Mouse (Mus musculus) hindbrain, embryonic 11.5 days (tissue): ENCODE measurements around the gene Ppp2r1a. TPM values are rescaled to one million over a fixed set of nuclear protein-coding genes. Genes with fewer than 3 reads are reported as not detected.
A peak's percentile ranks its signal among the peaks of the same experiment; 100 is the strongest.

Source experiments
- ATAC-seq: fragments of 200-750 bp; cut with Nextera tagmentation; 2 replicates; pipeline ENCODE4 v1.8.0; 2017; ENCODE audit warnings: mild to moderate bottlenecking, moderate TSS enrichment, moderate library complexity; ENCODE audit not compliant: low FRiP score
- DNase-seq: peaks from one replicate; pipeline ENCODE4 v3.0.0-alpha.2; 2015; ENCODE audit warnings: low spot score
- H3K27ac ChIP-seq: fragments of 300-500 bp; sonication (generic); 2 replicates; pipeline ENCODE4 v1.5.1; 2014; ENCODE audit warnings: mild to moderate bottlenecking, low read depth, low read length
- H3K27me3 ChIP-seq: fragments of 300-500 bp; sonication (generic); 2 replicates; pipeline ENCODE4 v1.6.1; 2014; ENCODE audit warnings: mild to moderate bottlenecking, low read length, moderate library complexity, mixed read lengths; ENCODE audit not compliant: control insufficient read depth, insufficient read depth
- H3K36me3 ChIP-seq: fragments of 300-500 bp; sonication (generic); 2 replicates; pipeline ENCODE4 v1.6.1; 2014; ENCODE audit warnings: mild to moderate bottlenecking, low read length, moderate library complexity, mixed read lengths; ENCODE audit not compliant: control insufficient read depth, insufficient read depth
- H3K4me1 ChIP-seq: fragments of 300-500 bp; sonication (generic); replicated peaks from 2 replicates; pipeline ENCODE4 v1.6.1; 2014; ENCODE audit warnings: low read length, mixed read lengths; ENCODE audit not compliant: control insufficient read depth, insufficient read depth
- H3K4me2 ChIP-seq: fragments of 300-500 bp; sonication (generic); replicated peaks from 2 replicates; pipeline ENCODE4 v1.6.1; 2014; ENCODE audit warnings: mild to moderate bottlenecking, low read depth, low read length
- H3K4me3 ChIP-seq: fragments of 300-500 bp; sonication (generic); 2 replicates; pipeline ENCODE4 v1.5.1; 2014; ENCODE audit warnings: low read depth, low read length
- H3K9ac ChIP-seq: fragments of 300-500 bp; sonication (generic); 2 replicates; pipeline ENCODE4 v1.6.1; 2014; ENCODE audit warnings: low read depth, low read length
- H3K9me3 ChIP-seq: fragments of 300-500 bp; sonication (generic); 2 replicates; pipeline ENCODE4 v1.6.1; 2016; ENCODE audit warnings: low read length; ENCODE audit not compliant: control insufficient read depth
- WGBS: fragments of 180-500 bp; shearing (Covaris S2); extraction: QIAGEN DNeasy Blood & Tissue Kit; methylation state at CpG from one replicate; pipeline ENCODE4 v1.1.7; 2014; 5-methylcytosine and 5-hydroxymethylcytosine counted together
- polyA plus RNA-seq: library from polyadenylated mRNA; unstranded; fragments of >200 nt; fragmentation: Nextera tagmentation; extraction: Ambion mirVana; gene quantifications from 2 replicates; pipeline ENCODE4 v1.2.1, GENCODE M21; 2014

Ppp2r1a gene
- polyA plus RNA-seq, 1 experiment from 2014 or later, result 551 TPM

DNA sequence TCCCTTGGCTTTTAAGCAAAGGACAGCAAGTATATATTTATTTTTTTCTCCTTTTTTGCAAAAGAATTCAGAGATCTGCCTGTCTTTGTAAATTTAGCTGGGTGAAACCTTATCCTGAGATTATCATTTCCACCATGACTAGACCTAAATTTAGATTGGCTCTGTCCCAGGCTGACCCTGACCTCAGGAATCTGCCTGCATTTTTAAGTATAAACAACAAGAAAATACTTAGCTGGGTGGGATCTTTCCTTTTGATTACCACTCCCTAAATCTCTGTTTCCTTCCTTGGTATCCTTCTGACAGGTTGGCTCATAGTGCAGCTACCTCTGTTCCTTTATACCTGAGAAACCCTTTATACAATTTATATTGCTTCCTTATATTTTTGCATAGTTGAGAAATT lies 21.6 kb downstream of the Ppp2r1a start:
- peaks cover 21% of the 10 kb centered on the region for H3K36me3 ChIP-seq
- H3K27ac ChIP-seq, result no peak overlapping the region
- no peak overlapping the region for H3K4me3 ChIP-seq

DNA sequence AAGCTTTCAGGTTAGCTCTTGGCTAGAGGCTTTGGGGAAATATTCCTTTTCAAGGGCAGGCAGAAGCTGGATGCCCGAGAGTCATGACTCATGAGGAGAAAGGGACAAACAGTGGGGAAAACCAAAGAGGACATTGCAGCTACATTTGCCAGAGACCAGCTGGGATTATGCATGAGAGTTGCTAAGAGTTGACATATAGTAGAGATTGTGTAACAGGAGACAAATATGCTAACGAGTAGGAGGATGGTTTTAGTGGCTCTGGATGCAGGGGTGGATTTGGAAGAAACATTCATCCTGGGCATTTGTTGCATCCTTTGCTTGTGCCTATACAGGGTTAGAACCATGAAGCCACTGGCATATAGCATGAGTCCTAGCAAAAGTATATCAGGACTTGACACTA lies 48.6 kb downstream of the Ppp2r1a start:
- no peak overlapping the region for H3K9ac ChIP-seq
- H3K9me3 ChIP-seq, result no peaks in the 10 kb centered on the region
- no peaks in the 10 kb centered on the region for H3K36me3 ChIP-seq
- H3K4me1 ChIP-seq, result no peaks in the 10 kb centered on the region
- no peak overlapping the region for H3K27ac ChIP-seq
- no peak overlapping the region for H3K4me3 ChIP-seq
- no peaks in the 10 kb centered on the region for H3K27me3 ChIP-seq
- WGBS, result 79% methylated on average over 2 of the region's 2 CpGs
- DNase-seq, result no peak
- no peak for ATAC-seq
- H3K4me2 ChIP-seq, result no peak overlapping the region

More for the DNA sequence above, 21.6 kb downstream of the Ppp2r1a start:
- Histone ChIP-seq H3K27me3 (no peaks in the 10 kb centered on the region), H3K9ac (no peak overlapping the region), H3K4me2 (no peak overlapping the region), H3K4me1 (no peaks in the 10 kb centered on the region), H3K9me3 (no peaks in the 10 kb centered on the region)
- ATAC-seq (no peak), DNase-seq (no peak)

DNA sequence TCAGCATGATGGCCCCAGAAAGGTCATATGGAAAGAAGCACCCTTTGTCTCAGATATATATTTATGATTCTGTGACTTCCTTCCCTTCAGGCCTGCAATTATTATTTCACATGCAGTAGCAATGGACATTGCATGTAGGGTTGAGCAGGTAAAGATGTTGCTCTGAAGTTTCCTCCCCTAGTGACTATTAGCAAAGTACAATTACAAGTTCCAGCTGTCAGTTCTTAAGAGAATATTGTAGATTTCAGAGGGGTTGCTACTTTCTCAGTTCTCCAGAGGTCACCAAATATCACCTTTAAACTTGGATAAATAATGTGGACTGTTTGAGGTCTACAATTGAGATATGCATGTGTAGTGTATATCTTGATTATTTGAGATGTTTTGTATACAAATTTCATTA lies 51.3 kb downstream of the Ppp2r1a start, which contains the start of gene Vmn1r233:
Vmn1r233 (minus strand) TSS at position 101 of the 400 bp plus-strand sequence.
- DNase-seq (no peak), ATAC-seq (no peak)
- H3K9me3 ChIP-seq, result no peaks in the 10 kb centered on the region
- no peaks in the 10 kb centered on the region for H3K4me1 ChIP-seq
- no peak within 1 kb of the TSS for H3K9ac ChIP-seq
- no peaks in the 10 kb centered on the region for H3K36me3 ChIP-seq
- no peak within 1 kb of the TSS for H3K4me2 ChIP-seq
- no peaks in the 10 kb centered on the region for H3K27me3 ChIP-seq
- no peak within 1 kb of the TSS for H3K27ac ChIP-seq
- no peak within 1 kb of the TSS for H3K4me3 ChIP-seq

DNA sequence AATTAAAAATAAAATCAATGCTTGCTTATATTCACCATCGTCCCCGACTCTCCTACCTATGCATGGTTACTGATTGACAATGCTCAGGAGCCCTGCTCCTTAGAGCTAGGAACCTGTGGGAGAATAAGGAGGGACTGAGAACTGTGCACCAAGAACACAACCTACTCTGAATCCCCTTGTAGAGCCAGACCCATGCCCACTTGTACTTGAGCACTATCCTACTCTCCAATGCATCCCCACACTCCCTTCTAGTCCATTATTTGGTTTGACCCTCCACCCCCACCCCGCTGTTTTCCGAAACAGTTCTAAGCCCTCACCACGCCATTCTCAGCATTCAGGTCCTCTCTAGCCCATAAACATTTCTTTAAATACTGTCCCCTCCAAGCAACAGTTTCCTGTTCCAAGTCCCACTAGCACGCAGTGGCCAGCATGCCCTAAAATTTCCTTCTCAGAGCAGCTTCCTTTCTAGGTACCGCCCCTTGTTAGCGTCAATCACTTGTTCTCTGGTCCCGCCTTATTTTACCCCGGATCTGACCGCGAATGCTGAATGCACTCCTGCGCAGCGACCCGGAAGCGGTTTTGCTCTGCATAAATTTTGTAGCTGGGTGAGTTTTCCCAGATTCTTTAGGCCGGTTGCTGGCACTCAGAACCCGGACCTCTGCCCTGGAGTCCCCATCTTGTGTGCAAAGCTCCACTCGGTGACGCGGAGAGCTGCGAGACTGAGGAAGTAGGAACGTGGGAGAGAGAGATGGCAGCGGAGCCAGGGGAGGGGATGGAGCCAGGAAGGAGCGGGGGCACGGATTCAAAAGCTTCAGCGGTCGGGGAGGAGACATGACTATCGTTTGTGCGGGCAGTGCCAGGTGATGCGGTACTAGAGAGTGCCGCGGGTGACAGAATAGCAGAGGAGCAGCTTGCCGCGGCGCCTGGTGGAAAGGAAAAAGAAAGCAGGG lies 63.5 kb downstream of the Ppp2r1a start, which contains the start of gene Zfp160:
Zfp160 (plus strand) TSS at position 522 of the 950 bp plus-strand sequence.
- H3K4me3 ChIP-seq, result peak within 1 kb of the TSS; percentile 78
- H3K9me3 ChIP-seq, result no peaks in the 10 kb centered on the region
- H3K27ac ChIP-seq, result peak within 1 kb of the TSS; percentile 80
- peak; percentile 91 for DNase-seq
- H3K36me3 ChIP-seq, result 0 out of 2 replicates have a peak, but pooled peaks cover 7% of the 10 kb centered on the region
- H3K4me2 ChIP-seq, result peak within 1 kb of the TSS; percentile 60
- WGBS, result 5% methylated on average over 36 of the region's 36 CpGs
- ATAC-seq, result peak; percentile 98
- peaks cover 5% of the 10 kb centered on the region; the same call in 1 of the 2 replicates for H3K4me1 ChIP-seq
- H3K27me3 ChIP-seq, result no peaks in the 10 kb centered on the region
- peak within 1 kb of the TSS; percentile 90 for H3K9ac ChIP-seq

DNA sequence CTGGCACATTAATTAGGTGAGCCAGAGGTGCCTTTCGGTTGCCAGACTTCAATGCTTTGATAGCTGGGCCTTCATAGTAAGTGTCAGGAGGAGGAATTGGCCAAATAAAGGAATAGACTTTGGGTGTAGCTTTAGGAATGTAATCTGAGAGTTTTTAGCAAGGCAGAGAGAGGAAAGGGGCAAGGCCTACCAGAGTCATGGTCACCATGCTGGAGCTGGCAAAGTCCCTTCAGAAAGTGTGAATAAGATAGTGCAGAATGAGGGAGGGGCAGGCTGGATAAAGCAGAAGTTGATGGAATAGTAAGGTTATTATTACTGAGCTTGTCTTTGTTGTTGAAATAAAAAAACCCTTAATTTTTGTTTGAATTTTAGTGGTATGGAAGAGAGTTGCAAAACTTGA lies 64.6 kb downstream of the Ppp2r1a start:
- peak overlapping the region; percentile 78 for H3K4me3 ChIP-seq
- WGBS, result 52% methylated on average over 1 of the region's 1 CpGs
- H3K27ac ChIP-seq, result no peak overlapping the region
- no peaks in the 10 kb centered on the region for H3K9me3 ChIP-seq
- H3K36me3 ChIP-seq, result 0 out of 2 replicates have a peak, but pooled peaks cover 7% of the 10 kb centered on the region
- ATAC-seq (no peak), DNase-seq (no peak)
- H3K4me2 ChIP-seq, result peak overlapping the region; percentile 60
- peaks cover 5% of the 10 kb centered on the region; the same call in 1 of the 2 replicates for H3K4me1 ChIP-seq
- no peaks in the 10 kb centered on the region for H3K27me3 ChIP-seq
- H3K9ac ChIP-seq, result peak overlapping the region; percentile 90

Other genes starting within 250 kb of the Ppp2r1a start
- not detected in 2 replicates for gene Vmn1r227, start 215.5 kb upstream of the Ppp2r1a start, polyA plus RNA-seq
- not detected in 2 replicates for gene Vmn1r228, start 159.2 kb upstream of the Ppp2r1a start, polyA plus RNA-seq
- not detected in 2 replicates for gene Vmn1r229, start 133.8 kb upstream of the Ppp2r1a start, polyA plus RNA-seq
- gene Vmn1r230, start 104.9 kb upstream of the Ppp2r1a start, polyA plus RNA-seq, result not detected in 2 replicates
- not detected in 2 replicates for gene Vmn1r231, start 40.2 kb upstream of the Ppp2r1a start, polyA plus RNA-seq
- gene Vmn1r232, start 25.6 kb upstream of the Ppp2r1a start, polyA plus RNA-seq, result not detected in 2 replicates
- gene Vmn1r233, start 51.2 kb downstream of the Ppp2r1a start, polyA plus RNA-seq, result not detected in 2 replicates
- 17.6 and 19.1 TPM in 2 replicates for gene Zfp160, start 63.6 kb downstream of the Ppp2r1a start, polyA plus RNA-seq